In the genomic region with DNA sequence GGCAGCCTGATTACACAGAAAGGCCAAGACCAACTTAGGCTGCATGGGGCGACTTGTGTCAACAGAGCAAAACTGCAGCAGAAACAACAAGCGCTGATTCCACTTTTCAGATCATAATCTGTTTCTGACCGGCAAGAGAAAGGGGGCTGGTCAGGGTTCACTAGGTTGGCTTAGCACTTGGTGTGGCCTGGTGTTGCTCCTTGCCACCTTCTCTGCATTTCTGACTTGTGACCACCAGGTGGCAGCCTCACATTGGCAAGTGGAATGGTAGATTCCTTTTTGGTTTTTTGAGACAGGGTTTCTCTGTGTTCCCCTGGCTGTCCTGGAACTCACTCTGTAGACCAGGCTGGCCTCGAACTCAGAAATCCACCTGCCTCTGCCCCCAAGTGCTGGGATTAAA, we compare ENCODE assay signal across 9 mouse cellular contexts. TPM values are rescaled to one million over a fixed set of nuclear protein-coding genes. Genes with fewer than 3 reads are reported as not detected.
DNase-seq lines count a peak whose midpoint lies in the region; ATAC-seq and TF ChIP-seq lines count a peak whose summit lies in the region.
"Had no signal": no experiment of that assay in that cellular context is flagged by ENCODE, and none has a peak within 500 bp of the region (broad histone marks: within the 10 kb centered on the region; RNA-seq: fewer than 3 reads in every experiment).

No protein-coding gene starts in this region.

- H3K4me2 ChIP-seq in forebrain, embryonic 12.5 days, result no peak overlapping the region
- no peak overlapping the region for H3K4me2 ChIP-seq in forebrain, embryonic 14.5 days (ENCODE audit: low read length)
- H3K4me2 ChIP-seq in midbrain, postnatal 0 days (ENCODE audit: low read depth, low read length, poor library complexity, severe bottlenecking), result no peak overlapping the region

- no peak overlapping the region for H3K4me3 ChIP-seq in forebrain, embryonic 10.5 days
- H3K4me3 ChIP-seq in forebrain, embryonic 12.5 days (replicated peaks), result no peak overlapping the region
- no peak overlapping the region for H3K4me3 ChIP-seq in forebrain, embryonic 14.5 days (ENCODE audit: low read depth, low read length)
- H3K4me3 ChIP-seq in midbrain, postnatal 0 days (ENCODE audit: low read depth, low read length), result no peak overlapping the region
- H3K4me3 ChIP-seq: megakaryocyte, embryonic 14.5 days had no signal

- H3K9me3 ChIP-seq in forebrain, embryonic 10.5 days, result no peaks in the 10 kb centered on the region
- H3K9me3 ChIP-seq in forebrain, embryonic 12.5 days, result no peaks in the 10 kb centered on the region
- no peaks in the 10 kb centered on the region for H3K9me3 ChIP-seq in forebrain, embryonic 14.5 days (replicated peaks; ENCODE audit: control insufficient read depth, low read length)
- H3K9me3 ChIP-seq in midbrain, postnatal 0 days (ENCODE audit: low read length), result no peaks in the 10 kb centered on the region
- H3K9me3 ChIP-seq: megakaryocyte, embryonic 14.5 days had no signal

- no peaks in the 10 kb centered on the region for H3K27me3 ChIP-seq in forebrain, embryonic 10.5 days (ENCODE audit: poor library complexity, severe bottlenecking)
- H3K27me3 ChIP-seq in forebrain, embryonic 12.5 days, result no peaks in the 10 kb centered on the region
- no peaks in the 10 kb centered on the region for H3K27me3 ChIP-seq in forebrain, embryonic 14.5 days (replicated peaks; ENCODE audit: control insufficient read depth, insufficient read depth, low read length)
- H3K27me3 ChIP-seq in midbrain, postnatal 0 days (ENCODE audit: insufficient read depth, low read length), result no peaks in the 10 kb centered on the region

- DNase-seq in forebrain, embryonic 10.5 days (ENCODE audit: extremely low spot score, low spot score), result peak; percentile 76
- DNase-seq in c-Kit-negative CD71-positive TER-119-positive erythroid progenitor cells, embryonic 14.5 days (ENCODE audit: low read depth, low spot score), result peak; percentile 48
- DNase-seq in forebrain, embryonic 14.5 days (ENCODE audit: low spot score), result peak; percentile 80
- DNase-seq in left cerebral cortex, postnatal 25 days (ENCODE audit: low spot score in 2 of 2), result peak; percentile 63 to 75
- DNase-seq in midbrain, postnatal 0 days (ENCODE audit: low spot score), result peak; percentile 64
- peak; percentile 49 to 72 for DNase-seq in spleen, adult 18-20 months

- H3K4me1 ChIP-seq in forebrain, embryonic 10.5 days, result no peaks in the 10 kb centered on the region
- no peaks in the 10 kb centered on the region for H3K4me1 ChIP-seq in forebrain, embryonic 12.5 days
- H3K4me1 ChIP-seq in forebrain, embryonic 14.5 days (ENCODE audit: control insufficient read depth, insufficient read depth, low read length), result no peaks in the 10 kb centered on the region
- no peaks in the 10 kb centered on the region for H3K4me1 ChIP-seq in midbrain, postnatal 0 days (ENCODE audit: insufficient read depth, low read length)

- H3K27ac ChIP-seq in forebrain, embryonic 10.5 days, result no peak overlapping the region
- H3K27ac ChIP-seq in forebrain, embryonic 12.5 days, result no peak overlapping the region
- H3K27ac ChIP-seq in forebrain, embryonic 14.5 days (ENCODE audit: low read depth, low read length), result no peak overlapping the region
- no peak overlapping the region for H3K27ac ChIP-seq in midbrain, postnatal 0 days (ENCODE audit: low read depth, low read length)

- no peak overlapping the region for H3K9ac ChIP-seq in forebrain, embryonic 12.5 days
- H3K9ac ChIP-seq in forebrain, embryonic 14.5 days (ENCODE audit: low read length), result no peak overlapping the region
- H3K9ac ChIP-seq in midbrain, postnatal 0 days (replicated peaks; ENCODE audit: low read length, poor library complexity, severe bottlenecking), result no peak overlapping the region

- intact Hi-C loops in left cerebral cortex, postnatal 25 days (cut with DNase I), result loop anchor here (10.0 kb wide), 1 partner anchor 412 kb away; a partner anchor contains a TSS

- peak; percentile 90 for TF ChIP-seq CTCF in midbrain, postnatal 0 days (IDR thresholded peaks at IDR 0.05)

- no peaks in the 10 kb centered on the region for H3K36me3 ChIP-seq in forebrain, embryonic 10.5 days (replicated peaks)
- no peaks in the 10 kb centered on the region for H3K36me3 ChIP-seq in forebrain, embryonic 12.5 days (replicated peaks)
- H3K36me3 ChIP-seq in forebrain, embryonic 14.5 days (ENCODE audit: control insufficient read depth, insufficient read depth, low read length), result no peaks in the 10 kb centered on the region
- H3K36me3 ChIP-seq in midbrain, postnatal 0 days (ENCODE audit: insufficient read depth, low read length), result no peaks in the 10 kb centered on the region

- WGBS in forebrain, embryonic 10.5 days, result 39% methylated on average over 4 of the region's 4 CpGs
- 44% methylated on average over 4 of the region's 4 CpGs for whole genome bisulfite sequencing in forebrain, embryonic 12.5 days
- WGBS in forebrain, embryonic 14.5 days, result 33% methylated on average over 4 of the region's 4 CpGs
- WGBS in midbrain, postnatal 0 days, result 33% methylated on average over 4 of the region's 4 CpGs

- ATAC-seq in forebrain, embryonic 12.5 days (ENCODE audit: low FRiP score), result no peak
- ATAC-seq in forebrain, embryonic 14.5 days, result peak; percentile 40; the same call in 1 of the 2 replicates
- peak; percentile 72 for ATAC-seq in inflammation-experienced regulatory T-cells, adult 6 months
- ATAC-seq in midbrain, postnatal 0 days (ENCODE audit: low FRiP score), result peak; percentile 56; the same call in 1 of the 2 replicates

RNA-seq across cellular contexts. Expression of a gene that starts 47.7 kb away (rescaled TPM):
- 0.10 TPM in 1 of 2 replicates, not detected in the other for polyA plus RNA-seq in forebrain, embryonic 10.5 days (2016; fragmentation: Nextera tagmentation; extraction: Ambion mirVana)
- polyA plus RNA-seq in forebrain, embryonic 12.5 days (2016; fragmentation: Nextera tagmentation; extraction: Ambion mirVana), result not detected in 2 replicates
- polyA plus RNA-seq in forebrain, embryonic 14.5 days (2014; fragmentation: Nextera tagmentation; extraction: Ambion mirVana), result not detected in 2 replicates
- not detected for polyA plus RNA-seq in inflammation-experienced regulatory T-cells, adult 6 months (2017; shearing (Covaris generic))
- total RNA-seq in left cerebral cortex, postnatal 25 days (2021), result under 1 TPM in 1 of 2 experiments, not detected in 1; 0.11 TPM
- total RNA-seq in midbrain, postnatal 0 days (2014; rRNA removed), result 0.14 and 0.33 TPM in 2 replicates
- 0.06 and 0.10 TPM in 2 replicates for polyA plus RNA-seq in midbrain, postnatal 0 days (2015; fragmentation: Nextera tagmentation; extraction: Ambion mirVana)

RNA-seq across cellular contexts. Expression of a gene that starts 51.1 kb away (rescaled TPM):
- polyA plus RNA-seq in forebrain, embryonic 10.5 days (2016; fragmentation: Nextera tagmentation; extraction: Ambion mirVana), result 1.6 and 2.0 TPM in 2 replicates
- 2.3 and 2.8 TPM in 2 replicates for polyA plus RNA-seq in forebrain, embryonic 12.5 days (2016; fragmentation: Nextera tagmentation; extraction: Ambion mirVana)
- 1.5 and 1.7 TPM in 2 replicates for polyA plus RNA-seq in forebrain, embryonic 14.5 days (2014; fragmentation: Nextera tagmentation; extraction: Ambion mirVana)
- 1 to 10 TPM in 2 of 3 experiments, under 1 TPM in 1; 0.58 to 2.5 (median 1.8) TPM for polyA plus RNA-seq in inflammation-experienced regulatory T-cells, adult 6 months (2017; shearing (Covaris generic))
- 1 to 10 TPM; 5.7 to 6.4 TPM for total RNA-seq in left cerebral cortex, postnatal 25 days (2021)
- total RNA-seq in midbrain, postnatal 0 days (2014; rRNA removed), result 3.1 and 3.9 TPM in 2 replicates
- polyA plus RNA-seq in midbrain, postnatal 0 days (2015; fragmentation: Nextera tagmentation; extraction: Ambion mirVana), result 1.3 and 1.8 TPM in 2 replicates
